Mouse (Mus musculus): Measurements from ENCODE around the gene Ksr2.

DNA sequence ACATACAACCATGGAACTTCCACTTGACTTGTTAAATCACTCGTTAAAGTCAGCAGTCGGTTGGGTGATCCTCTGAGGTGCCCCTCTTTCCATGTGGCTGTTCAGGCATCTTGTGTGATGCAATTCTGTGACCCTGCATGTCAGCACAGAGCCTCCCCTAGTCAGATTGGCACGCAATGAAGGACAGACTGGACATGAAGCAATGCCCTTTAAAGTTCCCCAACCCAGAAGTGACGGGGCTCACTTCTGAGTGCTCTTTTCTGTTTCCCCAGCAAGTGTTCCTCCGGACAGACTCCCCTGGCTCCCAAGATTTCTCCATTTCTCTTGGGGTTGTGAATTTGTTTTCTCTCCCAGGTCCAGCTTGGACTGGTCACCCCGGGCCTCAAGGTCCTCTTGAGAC, 317.5 kb downstream of the Ksr2 start:
- no peak for TF ChIP-seq CTCF (IDR thresholded peaks at IDR 0.05; ENCODE audit: borderline replicate concordance, insufficient read depth, low read length)
- no peak for TF ChIP-seq POLR2A (IDR thresholded peaks at IDR 0.05; ENCODE audit: low read depth, low read length)
